Mouse (Mus musculus) neural tube, embryonic 12.5 days (tissue): ENCODE data around the gene Itpr1. TPM values are rescaled to one million over a fixed set of nuclear protein-coding genes. Genes with fewer than 3 reads are reported as not detected.
A peak's percentile ranks its signal among the peaks of the same experiment; 100 is the strongest.

ENCODE experiments used
- ATAC-seq: fragments of 200-750 bp; cut with Nextera tagmentation; 2 replicates; pipeline ENCODE4 v1.8.0; 2017; ENCODE audit warnings: low read depth, mild to moderate bottlenecking, moderate TSS enrichment, moderate library complexity; ENCODE audit not compliant: low FRiP score
- H3K27ac ChIP-seq: fragments of 300-500 bp; sonication (generic); 2 replicates; pipeline ENCODE4 v1.5.1; 2016
- H3K27me3 ChIP-seq: fragments of 300-500 bp; sonication (generic); replicated peaks from 2 replicates; pipeline ENCODE4 v1.6.1; 2016; ENCODE audit warnings: mild to moderate bottlenecking
- H3K36me3 ChIP-seq: fragments of 300-500 bp; sonication (generic); 2 replicates; pipeline ENCODE4 v1.6.1; 2016; ENCODE audit warnings: mild to moderate bottlenecking
- H3K4me1 ChIP-seq: fragments of 300-500 bp; sonication (generic); 2 replicates; pipeline ENCODE4 v1.6.1; 2016
- H3K4me2 ChIP-seq: fragments of 300-500 bp; sonication (generic); replicated peaks from 2 replicates; pipeline ENCODE4 v1.6.1; 2016; ENCODE audit warnings: mild to moderate bottlenecking
- H3K4me3 ChIP-seq: fragments of 300-500 bp; sonication (generic); 2 replicates; pipeline ENCODE4 v1.5.1; 2016
- H3K9ac ChIP-seq: fragments of 300-500 bp; sonication (generic); 2 replicates; pipeline ENCODE4 v1.6.1; 2016; ENCODE audit warnings: mild to moderate bottlenecking
- H3K9me3 ChIP-seq: fragments of 300-500 bp; sonication (generic); 2 replicates; pipeline ENCODE4 v1.6.1; 2016; ENCODE audit warnings: mild to moderate bottlenecking
- WGBS: fragments of 180-500 bp; shearing (Covaris S2); methylation state at CpG from one replicate; pipeline ENCODE4 v1.1.7; 2016; 5-methylcytosine and 5-hydroxymethylcytosine counted together
- polyA plus RNA-seq: library from polyadenylated mRNA; unstranded; fragments of >200 nt; fragmentation: Nextera tagmentation; extraction: Ambion mirVana; gene quantifications from 2 replicates; pipeline ENCODE4 v1.2.1, GENCODE M21; 2016

Itpr1 gene
- polyA plus RNA-seq, result 6.6 and 6.9 TPM in 2 replicates

DNA sequence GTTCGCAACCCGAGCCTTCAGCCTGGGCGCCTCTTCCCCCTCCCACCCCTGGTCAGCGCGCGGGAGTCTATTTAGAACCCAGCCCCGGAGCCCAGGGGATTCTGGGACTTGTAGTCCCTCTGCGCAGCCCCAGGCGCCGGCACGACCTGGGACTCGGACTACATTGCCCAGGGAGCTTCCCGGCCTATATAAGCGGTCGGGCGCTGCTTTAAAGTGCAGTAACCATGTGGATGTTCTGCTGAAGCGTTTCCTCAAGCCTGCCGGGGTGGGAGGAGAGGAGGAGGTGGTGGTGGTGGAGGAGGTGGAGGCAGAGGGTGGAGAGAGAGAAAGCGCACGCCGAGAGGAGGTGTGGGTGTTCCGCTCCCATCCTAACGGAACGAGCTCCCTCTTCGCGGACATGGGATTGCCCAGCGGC lies at the start of gene Itpr1:
Itpr1 (plus strand) TSS at position 216 of the 415 bp plus-strand sequence.
- ATAC-seq, result peak; percentile 100
- no peaks in the 10 kb centered on the region for H3K9me3 ChIP-seq

DNA sequence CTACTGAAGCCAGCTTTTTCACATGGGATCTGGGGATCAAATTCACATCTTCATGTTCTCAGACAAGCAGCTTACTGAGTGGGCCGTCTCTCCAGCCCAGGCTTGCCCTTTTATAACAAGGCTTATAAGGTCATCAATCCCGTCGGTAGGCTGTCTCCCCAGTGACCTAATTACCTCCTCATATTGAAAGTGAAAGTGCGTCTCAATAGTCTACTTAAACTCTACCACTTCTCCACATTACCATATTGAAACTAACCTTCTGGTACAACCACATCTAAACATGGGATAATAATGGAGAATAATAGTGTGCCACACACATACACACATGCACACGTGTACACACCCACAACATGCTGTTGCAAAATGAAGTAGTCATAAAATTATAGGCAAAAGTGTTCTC lies 48.0 kb upstream of the Itpr1 start:
- H3K9me3 ChIP-seq, result no peaks in the 10 kb centered on the region
- H3K36me3 ChIP-seq, result no peaks in the 10 kb centered on the region
- H3K4me1 ChIP-seq, result no peaks in the 10 kb centered on the region
- H3K9ac ChIP-seq, result no peak overlapping the region
- 81% methylated on average over 5 of the region's 5 CpGs for WGBS
- no peak overlapping the region for H3K4me3 ChIP-seq
- no peaks in the 10 kb centered on the region for H3K27me3 ChIP-seq
- no peak for ATAC-seq
- H3K4me2 ChIP-seq, result no peak overlapping the region
- H3K27ac ChIP-seq, result no peak overlapping the region

More for the DNA sequence above, at the start of gene Itpr1:
- H3K4me2 ChIP-seq, result peak within 1 kb of the TSS; percentile 91
- H3K9ac ChIP-seq, result peak within 1 kb of the TSS; percentile 59
- WGBS, result 0% methylated on average over 27 of the region's 27 CpGs
- no peaks in the 10 kb centered on the region for H3K27me3 ChIP-seq
- no peaks in the 10 kb centered on the region for H3K36me3 ChIP-seq
- 0 out of 2 replicates have a peak, but pooled peaks cover 10% of the 10 kb centered on the region for H3K4me1 ChIP-seq
- no peak within 1 kb of the TSS for H3K27ac ChIP-seq
- peak within 1 kb of the TSS; percentile 68 for H3K4me3 ChIP-seq

DNA sequence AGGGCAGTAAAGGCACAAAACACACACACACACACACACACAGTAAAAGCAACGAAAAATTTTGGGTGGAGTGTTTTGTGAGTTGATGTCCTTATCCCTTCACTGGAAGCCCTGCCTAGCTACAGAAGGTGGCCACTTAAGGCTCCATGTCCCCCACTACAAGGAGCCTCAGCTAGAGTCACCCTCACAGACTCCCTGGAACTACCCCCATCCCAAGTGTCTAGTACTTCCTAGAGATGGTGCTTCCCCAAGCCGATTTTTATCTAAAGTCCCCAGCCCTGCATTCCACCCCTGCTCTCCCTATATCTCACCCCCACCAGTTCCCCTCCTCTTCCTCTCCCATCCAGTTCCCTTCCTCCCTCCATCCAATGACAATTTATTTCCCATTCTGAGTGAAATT lies 47.3 kb upstream of the Itpr1 start:
- no peaks in the 10 kb centered on the region for H3K36me3 ChIP-seq
- WGBS, result 88% methylated on average over 2 of the region's 2 CpGs
- no peak for ATAC-seq
- H3K9ac ChIP-seq, result no peak overlapping the region
- H3K27me3 ChIP-seq, result no peaks in the 10 kb centered on the region
- no peak overlapping the region for H3K27ac ChIP-seq
- no peak overlapping the region for H3K4me2 ChIP-seq
- H3K4me3 ChIP-seq, result no peak overlapping the region
- no peaks in the 10 kb centered on the region for H3K9me3 ChIP-seq
- H3K4me1 ChIP-seq, result no peaks in the 10 kb centered on the region

DNA sequence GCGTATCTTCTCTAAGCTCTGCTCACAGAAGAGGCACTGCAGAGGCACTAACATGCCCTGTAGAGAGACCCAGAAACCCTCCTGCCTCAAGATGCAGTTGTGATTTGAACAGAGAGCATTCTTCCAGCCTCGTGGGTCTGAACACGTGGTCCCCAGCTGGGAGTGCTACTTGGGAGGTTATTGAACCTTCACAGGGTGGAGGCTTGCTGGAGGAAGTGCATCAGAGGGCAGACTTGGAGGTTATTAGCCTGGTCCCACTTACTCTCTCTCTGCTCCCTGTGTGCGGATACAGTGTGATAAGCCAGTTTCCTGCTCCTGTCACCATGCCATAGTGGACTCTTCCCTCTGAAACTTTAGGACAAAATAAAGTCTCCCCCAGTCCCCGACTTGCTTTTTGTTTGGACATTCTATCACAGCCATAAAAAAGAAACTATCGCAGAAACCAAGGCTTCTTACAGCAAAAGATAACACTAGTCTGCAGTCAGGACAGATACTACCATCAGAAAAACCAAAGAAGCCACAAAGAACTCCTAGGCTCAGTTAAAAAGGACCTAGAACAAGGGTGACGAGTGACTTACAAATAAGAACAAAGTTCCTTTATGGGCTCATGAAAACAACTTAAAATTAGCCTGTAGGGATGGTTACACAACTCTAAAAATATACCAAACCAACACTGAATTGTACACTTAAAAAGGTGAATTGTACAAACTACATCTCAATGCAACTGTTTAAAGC lies 44.8 kb upstream of the Itpr1 start:
- Histone ChIP-seq H3K4me1 (no peaks in the 10 kb centered on the region), H3K4me3 (no peak overlapping the region), H3K27ac (no peak overlapping the region), H3K9ac (no peak overlapping the region), H3K27me3 (no peaks in the 10 kb centered on the region), H3K9me3 (peaks cover 3% of the 10 kb centered on the region; the same call in 1 of the 2 replicates), H3K4me2 (no peak overlapping the region), H3K36me3 (peaks cover 12% of the 10 kb centered on the region)
- no peak for ATAC-seq
- WGBS, result 85% methylated on average over 7 of the region's 7 CpGs

DNA sequence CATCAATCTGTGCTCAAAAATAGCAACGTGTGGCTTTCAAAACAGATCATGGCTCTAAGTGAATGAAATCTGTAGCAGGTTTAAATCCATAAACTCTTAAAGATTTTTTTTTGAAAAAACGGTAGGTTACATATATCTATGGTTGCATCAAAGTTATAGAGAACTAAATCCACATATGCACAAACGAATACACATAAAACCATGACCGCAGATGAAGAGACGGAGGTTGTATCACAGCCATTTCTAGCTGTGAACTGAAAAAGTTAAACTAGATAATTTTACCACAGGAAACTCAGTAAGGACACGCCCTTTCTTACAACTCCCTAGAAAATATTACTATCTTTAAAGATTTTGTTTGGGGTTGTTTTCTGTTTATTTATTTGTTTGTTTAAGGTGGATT lies 44.2 kb upstream of the Itpr1 start:
- Histone ChIP-seq H3K36me3 (peaks cover 16% of the 10 kb centered on the region), H3K9ac (no peak overlapping the region), H3K9me3 (peaks cover 3% of the 10 kb centered on the region; the same call in 1 of the 2 replicates), H3K27ac (no peak overlapping the region), H3K4me3 (no peak overlapping the region), H3K4me2 (no peak overlapping the region), H3K4me1 (no peaks in the 10 kb centered on the region), H3K27me3 (no peaks in the 10 kb centered on the region)
- WGBS, result 92% methylated on average over 6 of the region's 6 CpGs
- no peak for ATAC-seq

DNA sequence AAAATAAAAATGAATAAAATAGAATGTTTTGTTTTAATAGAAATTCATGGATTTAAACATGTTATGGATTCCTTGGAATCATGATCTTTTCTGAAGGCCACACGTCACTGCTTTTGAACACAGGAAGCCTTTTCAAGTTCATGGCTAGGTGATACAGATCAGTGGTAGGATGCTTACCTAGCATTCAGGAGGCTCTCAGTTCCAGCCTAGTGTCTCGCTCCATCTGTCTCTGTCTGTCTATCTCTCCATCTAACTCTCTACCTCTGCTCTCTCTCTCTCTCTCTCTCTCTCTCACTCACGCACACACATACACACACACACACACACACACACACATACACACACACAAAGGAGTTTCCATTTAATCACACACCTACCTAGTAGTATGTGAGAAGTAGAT lies 43.4 kb upstream of the Itpr1 start:
- Histone ChIP-seq H3K4me2 (no peak overlapping the region), H3K9ac (no peak overlapping the region), H3K4me1 (no peaks in the 10 kb centered on the region), H3K9me3 (peaks cover 3% of the 10 kb centered on the region; the same call in 1 of the 2 replicates), H3K4me3 (no peak overlapping the region), H3K27me3 (no peaks in the 10 kb centered on the region), H3K27ac (no peak overlapping the region), H3K36me3 (peaks cover 23% of the 10 kb centered on the region)
- ATAC-seq, result no peak
- 92% methylated on average over 3 of the region's 3 CpGs for WGBS

DNA sequence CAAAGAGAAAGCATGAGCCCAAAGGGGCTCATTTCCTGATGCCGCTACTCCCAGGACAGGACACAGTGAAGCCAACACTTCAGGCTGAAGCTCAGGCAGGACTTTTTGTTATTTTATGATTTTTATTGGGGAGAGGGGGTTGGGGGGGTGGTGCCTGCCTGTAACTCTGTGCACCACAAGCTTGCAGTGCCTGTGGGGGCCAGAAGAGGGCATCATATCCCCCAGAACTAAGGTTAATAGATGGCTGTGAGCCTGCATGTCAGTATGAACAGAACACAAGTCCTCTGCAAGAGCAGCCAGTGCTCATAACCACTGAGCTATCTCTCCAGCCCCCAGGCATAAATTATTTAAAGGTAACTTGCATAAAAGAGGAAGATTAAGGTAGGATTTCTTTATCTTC lies 40.7 kb upstream of the Itpr1 start:
- H3K36me3 ChIP-seq, result peaks cover 31% of the 10 kb centered on the region
- ATAC-seq, result no peak
- H3K4me2 ChIP-seq, result no peak overlapping the region
- no peak overlapping the region for H3K9ac ChIP-seq
- H3K27me3 ChIP-seq, result no peaks in the 10 kb centered on the region
- no peak overlapping the region for H3K4me3 ChIP-seq
- WGBS, result 96% methylated on average over 1 of the region's 1 CpGs
- H3K4me1 ChIP-seq, result no peaks in the 10 kb centered on the region
- no peak overlapping the region for H3K27ac ChIP-seq
- H3K9me3 ChIP-seq, result peaks cover 3% of the 10 kb centered on the region; the same call in 1 of the 2 replicates

DNA sequence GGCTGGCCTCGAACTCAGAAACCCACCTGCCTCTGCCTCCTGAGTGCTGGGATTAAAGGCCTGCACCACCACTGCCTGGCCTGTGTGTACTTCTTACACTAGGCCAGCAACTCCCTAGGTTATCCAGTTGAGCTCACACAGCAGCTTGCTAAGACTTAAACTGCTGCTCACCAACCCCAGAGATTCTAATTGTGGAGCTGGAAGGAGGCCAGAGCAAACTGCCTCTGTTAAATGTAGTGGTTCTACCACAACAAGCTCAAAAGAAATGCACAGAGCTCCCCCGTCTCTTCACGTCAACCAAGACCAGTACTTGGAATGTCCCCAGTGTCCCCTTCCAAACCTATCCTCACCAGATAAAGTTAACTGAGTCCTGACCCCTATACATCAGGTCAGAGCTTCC lies 38.7 kb upstream of the Itpr1 start:
- WGBS, result 93% methylated on average over 3 of the region's 3 CpGs

DNA sequence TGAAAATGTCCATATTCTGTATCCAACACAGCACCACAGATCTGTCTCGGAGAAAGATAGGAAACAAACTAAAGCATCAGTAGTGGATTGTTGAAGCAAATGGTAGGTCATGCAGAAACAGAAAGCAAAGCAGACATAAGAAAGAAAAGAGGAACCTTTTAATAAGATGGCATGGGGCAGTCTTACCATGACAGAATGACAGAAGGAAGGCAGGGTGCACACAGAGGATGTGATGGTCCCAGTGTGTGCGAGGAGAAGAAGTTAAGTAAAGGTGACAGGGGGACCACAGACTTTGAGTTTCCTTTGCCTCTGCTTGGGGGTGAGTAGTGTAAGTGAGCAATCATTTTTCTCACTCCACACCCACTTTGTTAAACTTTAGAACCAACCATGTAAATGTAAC lies 33.8 kb upstream of the Itpr1 start:
- 93% methylated on average over 2 of the region's 2 CpGs for WGBS
- no peak overlapping the region for H3K4me2 ChIP-seq
- peaks cover 12% of the 10 kb centered on the region; the same call in 1 of the 2 replicates for H3K36me3 ChIP-seq
- no peaks in the 10 kb centered on the region for H3K9me3 ChIP-seq
- H3K9ac ChIP-seq, result no peak overlapping the region
- no peak for ATAC-seq
- H3K27ac ChIP-seq, result no peak overlapping the region
- no peaks in the 10 kb centered on the region for H3K27me3 ChIP-seq
- no peaks in the 10 kb centered on the region for H3K4me1 ChIP-seq
- no peak overlapping the region for H3K4me3 ChIP-seq

More for the DNA sequence above, 38.7 kb upstream of the Itpr1 start:
- ATAC-seq, result no peak
- Histone ChIP-seq H3K27me3 (no peaks in the 10 kb centered on the region), H3K27ac (no peak overlapping the region), H3K9ac (no peak overlapping the region), H3K4me2 (no peak overlapping the region), H3K4me1 (no peaks in the 10 kb centered on the region), H3K36me3 (peaks cover 31% of the 10 kb centered on the region), H3K9me3 (peaks cover 3% of the 10 kb centered on the region; the same call in 1 of the 2 replicates), H3K4me3 (no peak overlapping the region)

DNA sequence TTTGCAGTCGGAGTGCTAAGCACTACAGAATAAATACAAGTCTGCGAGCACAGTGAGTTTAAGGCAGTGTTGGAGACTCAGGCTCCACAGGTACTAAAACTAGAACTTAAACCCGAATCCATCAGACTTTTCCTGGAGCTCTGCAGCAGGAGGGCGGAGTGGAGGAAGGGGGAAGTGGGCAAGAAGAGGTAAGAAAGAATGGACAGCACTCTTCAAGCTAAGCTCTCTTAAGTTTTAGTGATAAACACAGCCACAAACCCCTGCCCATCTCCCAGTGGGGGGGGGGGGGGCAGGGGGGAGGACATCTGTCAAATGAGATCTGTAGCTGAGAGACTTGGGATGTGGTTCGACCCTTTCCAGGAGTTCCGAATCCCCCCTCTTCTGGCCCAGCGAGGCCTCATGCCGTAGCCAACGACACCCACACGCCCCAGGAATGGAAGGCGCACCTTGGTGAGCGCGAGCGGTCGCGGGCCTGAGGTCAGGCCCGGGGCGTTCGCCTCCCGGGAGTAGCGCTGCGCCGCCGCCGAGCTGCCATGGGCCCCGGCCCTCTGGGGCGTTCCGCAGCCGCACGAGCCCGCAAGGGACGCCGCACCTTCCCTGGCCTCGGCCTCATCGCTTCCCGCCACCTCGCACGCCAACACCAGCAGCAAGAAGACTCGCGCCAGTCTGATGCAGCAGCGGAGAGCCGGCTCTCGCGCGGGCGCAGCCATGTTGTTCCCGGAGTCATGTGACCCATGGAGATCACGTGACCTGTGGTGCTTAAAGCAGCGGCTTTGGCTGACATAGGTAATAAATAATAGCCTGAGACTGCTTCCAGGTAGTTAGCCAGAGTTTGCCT lies 27.8 kb upstream of the Itpr1 start, which contains the start of gene Sumf1:
Sumf1 (minus strand) TSS at position 736 of the 838 bp plus-strand sequence.
- no peaks in the 10 kb centered on the region for H3K9me3 ChIP-seq
- peaks cover 6% of the 10 kb centered on the region for H3K4me1 ChIP-seq
- peak; percentile 97 for ATAC-seq
- H3K4me3 ChIP-seq, result peak within 1 kb of the TSS; percentile 91
- 5% methylated on average over 49 of the region's 49 CpGs for WGBS
- peak within 1 kb of the TSS; percentile 82 for H3K9ac ChIP-seq
- H3K27ac ChIP-seq, result no peak within 1 kb of the TSS
- peak within 1 kb of the TSS; percentile 90 for H3K4me2 ChIP-seq
- no peaks in the 10 kb centered on the region for H3K36me3 ChIP-seq
- no peaks in the 10 kb centered on the region for H3K27me3 ChIP-seq

DNA sequence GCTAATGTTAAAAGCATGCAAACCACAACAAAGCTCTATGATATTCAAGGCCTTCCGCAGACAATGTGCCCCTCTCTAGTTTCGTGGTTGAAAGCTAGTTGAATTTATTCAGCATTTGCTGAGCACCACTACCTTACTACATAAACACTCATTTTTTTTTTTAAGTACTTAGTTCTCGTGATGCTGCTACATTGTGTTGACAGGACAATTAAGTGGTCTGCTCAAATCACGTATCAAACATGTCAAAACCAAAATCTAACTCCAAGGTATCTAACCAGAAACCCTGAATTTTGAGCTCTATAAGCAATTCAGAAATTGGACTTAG lies 27.2 kb upstream of the Itpr1 start:
- ATAC-seq, result no peak

DNA sequence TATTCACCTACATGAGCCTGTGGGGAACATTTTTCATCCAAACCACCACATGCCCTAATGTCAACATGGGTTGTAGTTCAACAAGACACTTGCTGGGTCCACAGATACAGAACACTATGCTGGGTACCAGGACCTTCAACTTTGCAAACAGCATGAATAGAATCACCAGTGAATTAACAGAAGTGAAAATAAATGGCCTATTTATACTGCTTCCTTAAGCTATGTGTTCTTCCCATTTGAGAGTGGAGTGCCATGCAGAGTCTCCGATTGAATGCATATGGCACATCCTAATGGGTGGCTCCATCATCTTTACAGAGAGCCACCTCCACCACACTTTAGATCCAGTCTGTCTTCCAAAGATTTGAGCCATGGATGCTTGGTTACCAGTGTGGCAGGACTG lies 22.2 kb upstream of the Itpr1 start:
- WGBS, result 91% methylated on average over 1 of the region's 1 CpGs
- Histone ChIP-seq H3K9ac (no peak overlapping the region), H3K4me1 (no peaks in the 10 kb centered on the region), H3K36me3 (no peaks in the 10 kb centered on the region), H3K27me3 (0 out of 2 replicates have a peak, but pooled peaks cover 4% of the 10 kb centered on the region), H3K4me3 (no peak overlapping the region), H3K27ac (no peak overlapping the region), H3K4me2 (no peak overlapping the region), H3K9me3 (no peaks in the 10 kb centered on the region)
- no peak for ATAC-seq

More for the DNA sequence above, 27.2 kb upstream of the Itpr1 start:
- no peak overlapping the region for H3K9ac ChIP-seq
- no peak overlapping the region for H3K27ac ChIP-seq
- H3K9me3 ChIP-seq, result no peaks in the 10 kb centered on the region
- H3K27me3 ChIP-seq, result 0 out of 2 replicates have a peak, but pooled peaks cover 4% of the 10 kb centered on the region
- H3K4me1 ChIP-seq, result peaks cover 6% of the 10 kb centered on the region
- no peaks in the 10 kb centered on the region for H3K36me3 ChIP-seq
- 22% methylated on average over 4 of the region's 4 CpGs for WGBS
- peak overlapping the region; percentile 90 for H3K4me2 ChIP-seq
- peak overlapping the region; percentile 91 for H3K4me3 ChIP-seq
